Mouse (Mus musculus) thymus, postnatal 4 days (tissue): ENCODE measurements around the gene Mmp28.

Experiments
- DNase-seq: peaks from one replicate; pipeline ENCODE4 v3.0.0; 2021

Gene Mmp28

DNA sequence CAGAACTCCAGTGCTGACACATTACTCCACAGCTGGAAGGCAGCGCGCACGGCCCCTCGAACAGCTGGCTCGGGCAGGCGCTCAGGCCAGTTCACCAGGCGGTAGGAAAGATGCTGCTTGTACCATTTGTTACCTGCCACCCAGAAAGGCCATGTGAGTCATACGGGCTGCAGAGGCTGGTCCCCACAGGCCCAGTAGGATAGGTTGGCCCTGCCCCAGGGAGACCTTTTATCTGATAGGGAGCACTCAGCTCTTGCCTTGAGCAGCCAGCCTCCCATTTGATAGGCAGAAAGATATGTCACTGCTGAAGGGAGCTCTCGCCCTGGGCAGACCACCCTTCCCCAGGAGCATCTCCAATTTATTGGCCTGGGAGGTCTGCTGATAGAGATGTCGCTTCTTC is 15.3 kb downstream of the Mmp28 start:
- DNase-seq = no peak

DNA sequence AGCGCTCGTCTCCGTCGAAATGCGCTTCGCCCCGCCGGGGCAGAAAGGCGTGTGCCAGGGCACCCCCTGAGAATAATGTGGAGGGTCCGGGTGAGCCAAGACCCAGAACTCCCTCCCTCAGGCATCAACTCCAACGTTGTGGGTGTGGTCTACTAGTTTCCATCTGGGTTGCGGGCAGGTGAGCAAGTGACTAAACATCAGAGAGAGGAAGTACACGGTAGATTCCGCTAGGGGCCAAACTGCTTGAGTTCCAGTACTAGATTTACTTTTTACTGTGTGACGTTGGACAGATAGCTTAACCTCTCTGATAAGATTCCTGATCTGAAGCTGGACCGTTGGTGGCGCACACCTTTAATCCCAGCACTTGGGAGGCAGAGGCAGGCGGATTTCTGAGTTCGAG is 17.9 kb downstream of the Mmp28 start:
- no peak for DNase-seq

DNA sequence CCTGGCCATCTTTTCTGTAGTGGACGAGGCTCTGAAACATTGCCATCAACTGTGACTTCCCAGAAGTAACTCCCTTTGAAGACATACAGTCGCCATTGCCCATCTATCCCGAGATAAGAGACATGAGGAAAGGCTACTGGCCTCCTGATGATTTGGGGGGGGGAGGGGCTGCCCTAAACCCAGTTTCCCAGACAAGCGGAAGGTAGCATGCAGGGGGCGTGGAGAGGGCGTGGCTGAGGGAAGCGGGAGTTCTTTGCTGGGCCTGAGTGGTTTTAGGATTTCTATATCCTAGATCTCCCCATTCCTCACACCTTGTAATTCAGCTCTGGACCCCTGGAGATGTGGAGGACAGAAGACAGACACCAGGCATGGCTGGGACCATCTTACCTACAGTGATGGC is 19.0 kb downstream of the Mmp28 start:
- no peak for DNase-seq

DNA sequence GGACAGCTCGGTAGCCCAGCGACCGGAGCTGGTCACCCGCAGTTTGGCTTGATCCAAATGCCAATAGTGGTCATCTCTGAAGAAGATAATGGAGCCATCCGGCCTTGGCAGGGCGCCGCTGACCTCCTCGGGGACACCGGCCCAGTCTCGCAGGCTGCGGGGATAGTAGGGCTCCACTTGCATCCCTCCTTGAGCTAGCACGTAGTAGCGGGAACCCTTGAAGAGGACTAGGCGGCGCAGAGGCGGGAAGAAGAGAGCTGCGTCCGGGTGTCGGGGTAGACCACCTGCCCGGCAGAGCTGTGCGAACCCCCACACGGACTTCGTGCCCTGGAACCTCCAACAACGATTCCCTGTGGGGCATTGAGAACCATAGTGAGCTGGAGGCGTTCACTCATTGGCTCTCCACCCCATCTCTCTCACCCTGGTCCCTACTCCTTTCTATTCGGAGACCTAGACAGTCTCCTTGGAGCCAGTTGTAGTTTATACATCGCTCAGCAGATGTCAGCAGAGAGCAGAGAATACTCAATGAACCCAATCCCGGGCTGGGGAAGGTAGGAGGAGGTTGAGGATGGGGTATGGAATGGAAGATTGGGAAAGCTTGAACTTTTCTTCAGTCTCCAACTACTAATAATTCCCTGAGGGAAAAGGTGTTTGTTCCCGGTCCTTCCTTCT is 20.1 kb downstream of the Mmp28 start:
- peak; percentile 74 for DNase-seq

DNA sequence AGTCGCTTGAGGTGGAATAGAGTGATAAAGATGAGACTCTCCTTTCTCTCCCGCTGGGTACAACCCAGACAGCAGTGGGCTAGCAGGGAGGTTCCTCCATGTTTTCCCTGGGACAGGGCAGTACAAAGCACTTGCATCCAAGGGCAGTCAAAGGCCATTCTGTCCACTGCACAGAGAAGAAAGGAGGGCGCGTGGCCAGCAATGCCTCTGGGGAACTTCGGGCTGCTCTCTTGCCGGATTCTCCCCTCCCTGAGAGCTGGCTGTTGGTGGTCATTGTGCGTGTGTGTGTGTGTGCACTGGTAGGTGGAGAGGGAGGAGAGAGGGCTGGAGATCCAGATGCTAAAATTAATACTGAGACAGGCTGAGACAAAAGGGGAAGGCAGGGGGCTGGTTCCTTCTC is 21.6 kb downstream of the Mmp28 start:
- DNase-seq = no peak

DNA sequence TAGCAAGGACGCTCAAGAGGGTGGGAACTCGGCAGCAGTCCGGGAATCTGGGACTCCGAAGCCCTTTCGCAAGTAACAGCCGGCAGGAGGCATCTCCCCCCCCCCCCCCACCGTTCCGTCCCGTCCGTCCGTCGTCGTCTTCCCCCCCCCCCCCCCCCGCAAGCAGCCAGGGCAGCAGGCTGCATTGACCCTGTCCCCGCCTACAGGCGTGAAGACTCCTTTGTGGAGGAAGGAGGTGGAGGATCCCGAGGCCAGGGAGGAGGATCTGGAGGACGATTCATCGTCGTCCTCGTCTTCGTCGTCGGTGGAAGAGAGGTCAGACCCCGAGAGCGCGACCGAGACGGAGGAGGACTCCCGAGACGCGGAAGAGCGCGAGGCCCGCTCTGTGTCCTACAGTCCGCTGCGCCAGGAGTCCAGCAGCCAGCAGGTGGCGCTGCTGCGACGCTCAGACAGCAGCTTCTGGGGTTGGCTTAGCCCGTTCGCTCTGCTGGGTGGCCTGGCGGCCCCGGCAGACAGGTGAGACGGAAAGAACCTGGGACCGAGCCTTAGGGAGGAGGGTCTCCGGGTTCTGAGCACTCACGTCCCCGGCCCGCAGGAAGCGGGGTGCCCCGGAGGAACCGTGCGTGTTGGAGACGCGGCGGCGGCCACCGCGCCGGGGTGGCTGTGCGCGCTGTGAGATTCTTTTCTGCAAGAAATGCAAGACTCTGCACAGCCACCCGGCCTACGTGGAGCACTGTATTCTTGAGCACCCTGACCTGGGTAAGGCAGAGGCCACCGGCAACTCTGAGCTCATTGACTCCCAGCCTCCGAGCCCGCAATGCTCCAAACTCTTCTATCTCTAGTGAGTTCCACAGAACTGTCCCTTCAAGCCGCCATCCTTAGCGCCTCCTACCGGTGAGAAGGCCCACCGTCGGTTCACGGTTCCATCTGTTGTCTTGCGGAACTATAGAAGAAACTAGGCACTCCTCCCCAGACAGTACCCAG is 22.5 kb downstream of the Mmp28 start:
- peak; percentile 92 for DNase-seq

DNA sequence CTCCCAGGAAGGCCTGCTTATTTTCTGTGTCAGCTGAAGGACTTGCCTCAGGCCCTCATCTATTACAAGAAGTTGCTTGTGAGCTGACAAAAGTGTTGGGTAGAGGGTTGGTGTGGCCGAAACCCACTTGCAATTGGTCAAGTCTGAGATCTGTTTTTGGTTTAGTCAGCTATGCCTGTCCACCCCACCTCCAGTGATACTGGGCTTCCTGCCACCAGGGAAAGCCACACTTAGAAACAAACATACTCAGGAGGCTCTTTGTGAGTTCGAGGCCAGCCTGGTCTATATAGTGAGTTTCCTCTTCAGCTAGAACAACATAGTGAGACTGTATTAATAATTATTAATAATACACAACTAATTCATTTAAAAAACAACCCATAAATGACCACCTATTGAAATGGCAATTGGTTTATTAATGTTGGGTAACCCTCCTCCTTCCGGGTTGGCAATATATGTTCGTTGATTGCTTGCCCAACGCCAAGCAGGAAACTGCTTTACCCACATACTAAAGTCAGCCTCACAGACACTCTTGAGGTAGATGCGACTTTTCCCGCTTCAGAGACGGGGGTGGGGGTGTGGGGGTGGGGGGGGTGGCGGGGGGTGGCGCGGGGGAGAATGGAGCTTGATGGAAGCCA is 23.3 kb downstream of the Mmp28 start:
- no peak for DNase-seq

DNA sequence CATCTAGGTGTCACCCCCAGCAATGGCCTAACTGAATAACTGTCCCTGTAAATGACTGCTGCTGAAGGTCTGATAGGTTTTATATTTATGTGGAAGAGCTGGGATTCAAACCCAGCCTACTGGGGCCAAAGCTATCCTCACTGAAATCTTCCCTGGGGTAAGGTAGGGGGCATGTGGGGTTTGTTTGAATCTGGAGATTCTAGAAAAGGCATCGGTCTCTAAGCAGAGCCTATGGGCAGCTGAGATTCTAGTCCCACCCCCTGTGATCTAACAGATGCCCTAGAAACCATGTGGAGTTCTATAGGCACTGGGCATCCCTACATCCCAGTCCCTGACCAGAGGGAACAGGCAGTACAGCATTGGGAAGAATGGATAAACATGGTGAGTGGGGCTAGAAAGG is 25.5 kb downstream of the Mmp28 start, which contains the start of gene 1700020L24Rik:
TSS of gene 1700020L24Rik (plus strand) at position 301 of the 400 bp plus-strand sequence.
- no peak for DNase-seq

DNA sequence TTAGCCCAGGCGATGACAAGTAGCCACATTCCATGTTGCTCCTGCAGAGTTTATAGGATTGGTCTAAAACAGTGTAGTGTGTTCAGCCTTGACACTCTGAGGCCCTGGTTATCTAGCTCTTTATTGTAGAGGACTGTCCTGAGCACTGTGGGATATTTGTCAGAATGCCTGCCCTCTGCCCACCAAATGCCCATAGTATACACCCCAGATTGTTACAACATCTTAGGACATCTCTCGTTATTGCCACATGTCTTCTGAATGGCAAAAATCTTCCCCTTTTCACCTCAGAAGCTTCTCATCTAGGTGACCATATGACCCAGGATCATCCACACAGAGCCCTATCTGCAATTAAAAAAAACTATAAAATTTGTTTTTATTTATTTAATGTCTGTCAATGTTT is 30.3 kb downstream of the Mmp28 start:
- no peak for DNase-seq

DNA sequence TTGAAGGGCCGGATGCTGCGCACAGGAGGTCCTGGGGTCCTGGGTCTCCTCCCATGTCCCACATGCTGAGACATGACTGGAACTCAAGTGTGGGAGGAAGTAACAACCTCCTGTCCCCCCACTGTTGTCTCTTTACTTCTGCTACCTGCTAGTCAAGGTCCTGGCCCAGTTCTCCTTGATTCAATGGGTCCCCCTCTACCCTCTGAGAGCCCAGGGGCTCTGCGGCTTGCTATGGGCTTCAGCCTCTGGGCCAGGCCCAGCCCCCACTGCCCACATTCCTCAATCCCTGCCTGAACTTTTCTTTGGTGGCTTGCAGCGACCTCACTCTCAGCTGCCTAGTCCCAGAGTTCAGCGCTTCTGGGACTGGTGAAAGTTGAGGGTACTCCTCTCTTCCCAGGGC is 33.5 kb downstream of the Mmp28 start, which contains the start of gene Gas2l2:
TSS of gene Gas2l2 (minus strand) at position 101 of the 400 bp plus-strand sequence.
- no peak for DNase-seq

DNA sequence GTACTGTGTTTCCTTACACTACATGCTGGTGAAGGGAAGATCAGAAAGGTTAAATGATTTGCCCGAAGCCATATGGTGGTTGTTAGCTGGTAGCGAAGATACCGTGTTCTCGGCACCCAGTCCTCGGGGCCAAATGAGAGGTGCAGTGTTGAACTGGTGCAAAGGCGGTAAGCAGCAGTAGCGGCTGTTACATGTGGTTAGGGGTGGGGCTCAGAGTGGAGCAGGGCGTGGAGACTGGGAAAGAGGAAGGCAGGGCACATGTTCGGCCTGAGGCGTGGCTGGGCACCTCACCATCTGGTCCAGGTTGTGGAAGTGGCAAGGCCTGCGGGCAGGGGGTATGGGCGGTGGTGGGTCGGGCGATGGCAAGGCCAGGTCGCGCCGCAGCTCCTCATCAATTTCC is 35.9 kb downstream of the Mmp28 start:
- peak; percentile 36 for DNase-seq

DNA sequence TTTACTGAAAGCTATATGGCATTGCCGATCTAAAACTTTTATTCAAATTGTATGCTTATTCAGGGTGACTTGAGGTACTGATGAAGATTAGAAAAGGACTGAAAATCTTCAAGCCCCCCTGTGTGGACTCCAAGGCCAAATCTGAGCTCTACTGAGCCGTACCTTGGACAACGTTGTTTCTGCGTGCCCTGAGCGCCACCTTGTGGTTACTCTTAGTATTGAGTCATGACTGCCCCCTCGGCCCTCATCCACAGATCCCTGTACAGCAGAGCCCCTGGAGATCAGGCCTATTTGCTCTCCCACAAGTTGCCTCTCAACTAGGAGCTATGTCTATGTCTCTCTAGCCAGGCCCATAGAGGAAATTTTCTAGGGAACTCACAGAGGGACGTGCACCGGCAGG is 38.2 kb downstream of the Mmp28 start:
- DNase-seq = peak; percentile 81

DNA sequence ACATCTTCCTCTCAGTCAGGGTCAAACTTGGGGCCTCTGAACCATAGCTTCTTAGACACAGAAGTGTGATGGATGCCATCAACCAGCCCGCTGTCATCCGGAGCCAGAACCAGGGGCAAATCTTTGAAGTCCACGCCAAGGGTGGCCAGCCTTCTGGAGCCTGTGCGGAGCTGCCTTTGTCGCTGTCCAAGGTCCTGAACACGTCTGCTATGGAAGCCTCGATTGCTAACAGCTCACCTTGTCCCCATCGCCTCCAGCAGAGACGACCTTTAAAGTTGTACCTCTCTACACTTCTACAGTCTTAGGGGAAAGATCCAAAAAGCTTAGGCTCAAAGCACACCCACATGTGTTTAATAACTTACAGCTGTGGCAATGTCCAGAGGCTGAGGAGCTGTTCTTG is 41.6 kb downstream of the Mmp28 start:
- peak; percentile 90 for DNase-seq

DNA sequence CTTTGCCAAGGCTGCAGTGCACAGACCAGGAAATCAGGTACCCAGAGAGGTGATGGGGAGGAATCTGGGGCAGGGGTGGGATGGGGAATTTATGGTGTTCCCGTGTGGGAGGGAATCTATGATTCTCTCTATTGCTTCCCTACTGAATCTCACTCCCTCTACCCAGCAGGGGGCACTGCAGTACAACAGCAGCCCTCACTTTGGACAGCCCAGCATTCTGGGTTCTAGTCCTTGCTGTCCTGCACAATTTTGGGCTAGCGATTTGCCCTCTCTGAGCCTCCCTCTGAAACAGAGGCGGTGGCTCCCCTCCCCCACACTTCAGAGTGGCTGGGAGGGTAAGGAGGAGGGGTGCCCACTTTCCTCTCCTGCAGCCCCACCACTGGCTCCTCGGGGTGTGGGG is 42.5 kb downstream of the Mmp28 start:
- DNase-seq = peak; percentile 47

DNA sequence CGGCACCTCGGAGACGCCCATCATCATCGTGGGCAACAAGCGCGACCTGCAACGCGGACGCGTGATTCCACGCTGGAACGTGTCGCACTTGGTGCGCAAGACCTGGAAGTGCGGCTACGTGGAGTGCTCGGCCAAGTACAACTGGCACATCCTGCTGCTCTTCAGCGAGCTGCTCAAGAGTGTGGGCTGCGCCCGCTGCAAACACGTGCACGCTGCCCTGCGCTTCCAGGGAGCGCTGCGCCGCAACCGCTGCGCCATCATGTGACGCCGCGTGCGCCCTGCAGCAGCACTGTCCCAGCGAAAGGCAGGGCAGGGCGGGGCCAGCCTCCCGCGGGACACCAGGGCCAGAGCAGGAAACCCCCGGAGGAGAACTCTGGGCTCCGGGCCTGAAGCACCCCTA is 44.3 kb downstream of the Mmp28 start:
- DNase-seq = peak; percentile 26

DNA sequence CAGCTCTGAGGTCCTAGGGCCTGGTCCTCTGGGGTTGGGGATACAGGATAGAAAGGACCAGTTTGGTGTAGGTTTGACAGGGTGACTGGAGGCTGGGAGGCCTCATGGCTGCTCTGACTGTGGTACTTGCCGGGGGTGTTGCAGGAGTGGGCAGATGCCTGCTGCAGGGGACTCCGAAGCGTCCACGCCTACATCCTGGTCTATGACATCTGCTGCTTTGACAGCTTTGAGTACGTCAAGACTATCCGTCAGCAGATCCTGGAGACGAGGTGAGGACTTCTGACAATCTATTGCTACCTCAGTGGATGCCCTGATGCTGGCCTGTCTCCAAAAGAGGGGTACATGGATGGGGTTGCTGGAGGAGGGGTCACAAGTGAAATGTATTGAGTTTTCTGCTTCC is 45.2 kb downstream of the Mmp28 start:
- no peak for DNase-seq

DNA sequence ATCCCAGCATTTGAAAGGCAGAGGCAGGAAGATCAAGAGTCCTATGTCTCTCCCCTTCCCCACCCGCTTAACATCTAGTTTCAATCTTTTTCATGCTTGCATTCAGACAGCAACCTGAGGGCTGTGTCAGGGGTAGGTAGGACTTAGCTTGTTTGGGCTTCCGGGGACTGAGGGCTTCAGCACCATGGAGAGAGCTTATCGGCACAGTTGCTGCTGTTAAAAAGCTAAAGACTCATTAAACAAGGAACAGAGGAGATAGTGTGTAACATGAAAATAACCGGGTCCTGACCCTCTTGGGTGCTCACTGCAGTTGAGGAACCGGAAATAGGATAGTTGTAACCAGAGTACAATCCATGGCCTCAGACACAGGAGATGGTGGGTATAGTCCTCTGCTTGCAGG is 45.8 kb downstream of the Mmp28 start:
- peak; percentile 82 for DNase-seq

DNA sequence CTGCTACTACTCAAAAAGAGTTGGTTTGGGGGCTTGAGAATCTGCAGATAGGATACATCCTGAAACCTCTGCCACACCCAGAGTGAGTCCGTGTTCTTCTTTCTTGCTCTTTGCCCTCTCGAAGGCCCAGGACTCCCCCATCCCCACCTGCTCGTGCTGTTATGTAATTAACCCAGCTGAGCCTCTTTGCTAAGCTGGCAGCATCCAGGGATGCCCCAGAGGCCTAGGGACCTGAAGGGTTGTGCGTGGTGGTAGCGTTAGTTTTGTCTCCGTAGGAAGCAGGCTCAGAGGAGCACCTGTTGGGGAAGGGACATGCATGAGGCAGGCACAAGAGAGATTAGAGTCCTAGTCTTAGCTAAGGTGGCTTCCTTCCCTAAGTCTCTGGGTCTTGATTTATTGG is 52.4 kb downstream of the Mmp28 start:
- DNase-seq = no peak

DNA sequence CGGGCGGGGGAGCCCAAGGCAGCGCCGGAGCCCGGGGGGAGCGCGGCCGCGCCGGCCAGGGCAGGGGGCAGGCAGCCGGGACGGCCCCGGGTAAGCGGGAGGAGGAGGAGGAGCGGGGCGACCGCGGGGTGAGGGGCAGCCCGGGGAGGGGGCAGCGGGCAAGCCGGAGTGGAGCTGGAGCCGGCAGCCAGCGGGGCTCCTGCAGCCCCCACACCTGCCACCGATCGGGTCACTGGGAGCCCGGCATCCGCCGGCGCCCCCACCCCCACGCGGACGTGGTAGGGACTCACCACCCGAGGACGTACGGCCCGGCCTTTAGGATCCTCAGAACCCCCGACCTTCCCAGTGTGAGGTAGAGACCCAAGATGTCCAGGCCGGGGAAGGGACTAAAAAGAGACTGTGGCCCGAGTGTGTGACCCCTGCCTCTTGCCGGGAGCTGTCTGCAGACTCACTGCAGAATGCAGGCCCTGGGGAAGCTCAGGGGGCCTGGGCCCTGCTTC is 53.0 kb downstream of the Mmp28 start:
- DNase-seq = peak; percentile 25

DNA sequence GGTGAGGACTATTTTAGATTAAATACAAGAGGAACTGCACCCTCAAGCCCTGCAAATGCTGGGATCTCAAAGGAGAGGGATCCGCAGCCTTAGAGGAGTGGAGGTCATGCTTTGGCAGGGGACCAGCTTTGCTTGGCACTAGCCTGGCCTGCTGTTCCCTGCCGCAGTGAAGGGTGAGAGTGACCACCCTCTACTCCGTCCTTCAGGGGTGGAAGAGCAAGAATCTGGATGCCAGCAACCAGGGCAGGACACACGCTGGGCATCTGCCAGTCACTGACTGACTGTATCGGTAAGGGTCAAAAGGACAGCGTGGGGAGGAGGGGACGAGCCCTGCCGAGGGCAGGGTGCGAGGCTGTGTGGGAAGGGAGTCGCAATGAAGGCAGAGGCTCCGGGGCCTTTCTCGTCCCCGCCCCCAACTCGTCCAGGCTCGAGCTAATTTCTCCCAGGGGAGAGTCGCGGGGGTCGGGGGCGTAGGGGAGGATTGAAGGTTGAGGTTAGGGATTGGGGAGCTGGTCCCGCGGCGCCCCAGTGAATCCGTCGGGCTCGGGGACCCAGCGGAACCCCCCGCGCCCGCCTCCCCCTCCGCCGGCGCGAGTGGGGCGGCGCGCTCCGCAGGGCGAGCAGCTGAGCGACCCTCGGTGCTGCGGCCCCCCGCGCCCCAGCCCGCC is 53.6 kb downstream of the Mmp28 start, which contains the start of gene Rasl10b:
TSS of gene Rasl10b (plus strand) at position 51 of the 668 bp plus-strand sequence.
- peak; percentile 33 for DNase-seq

DNA sequence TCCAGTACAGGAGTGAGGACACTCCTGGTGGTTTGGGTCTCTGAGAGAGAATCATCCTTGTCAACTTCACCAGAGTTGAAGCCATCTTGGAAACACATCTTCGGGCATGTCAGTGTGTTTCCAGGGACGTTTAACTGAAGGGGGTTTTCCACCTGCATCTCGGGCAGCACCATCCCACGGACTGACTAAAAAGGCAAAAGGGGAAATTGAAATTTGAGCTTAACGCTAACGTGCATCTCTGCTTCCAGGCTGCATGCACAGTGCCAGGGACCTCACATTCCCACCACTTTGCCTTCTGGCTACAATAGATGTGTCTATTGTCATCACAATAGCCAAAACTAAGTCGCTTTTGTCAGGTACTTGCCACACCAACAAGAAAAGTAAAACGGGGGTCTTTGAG is 54.6 kb downstream of the Mmp28 start:
- no peak for DNase-seq

DNA sequence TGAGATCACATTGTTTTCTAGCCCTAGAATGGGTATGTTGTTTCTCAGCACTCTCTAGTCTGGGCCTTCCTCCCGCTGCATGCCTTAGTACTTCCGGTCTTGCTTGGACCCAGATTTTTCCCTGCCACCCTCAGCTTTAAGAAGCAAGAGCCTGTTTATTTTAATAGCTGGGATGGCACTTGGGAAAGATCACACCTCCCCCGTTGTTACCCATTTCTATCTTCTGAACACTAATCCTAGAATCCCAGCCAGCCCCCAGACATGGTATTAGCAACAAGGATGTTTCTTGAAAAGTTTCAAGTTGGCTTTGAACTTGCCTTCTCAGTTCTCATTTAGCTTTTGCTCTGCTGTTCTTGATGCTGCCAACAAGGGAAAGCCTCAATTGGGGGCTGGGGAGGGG is 56.5 kb downstream of the Mmp28 start:
- no peak for DNase-seq

DNA sequence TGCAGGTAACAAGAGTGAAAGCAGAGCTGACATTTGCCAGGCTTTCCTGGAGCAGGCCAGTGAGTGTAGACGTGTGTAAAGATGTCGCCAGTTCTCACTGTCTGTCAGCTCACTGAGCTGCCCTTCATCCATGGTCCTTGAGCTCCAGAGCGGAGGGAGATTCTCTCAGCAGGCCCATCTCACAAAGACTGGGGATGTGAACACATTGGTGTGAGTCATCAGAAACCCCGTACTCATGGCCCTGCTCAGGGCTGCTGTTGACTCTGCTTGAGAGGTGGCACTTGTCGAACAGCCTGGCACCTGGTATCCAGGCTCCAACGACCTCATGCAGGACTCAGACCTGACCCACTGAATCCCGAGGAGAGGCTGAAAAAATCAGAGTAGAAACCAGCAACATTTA is 59.1 kb downstream of the Mmp28 start:
- DNase-seq = no peak
